Mouse (Mus musculus): ENCODE data around the gene Clstn2. TPM values are rescaled to one million over a fixed set of nuclear protein-coding genes. Genes with fewer than 3 reads are reported as not detected.

Clstn2 gene
- polyA plus RNA-seq, 1 experiment from 2014 or later, result 25.2 TPM

DNA sequence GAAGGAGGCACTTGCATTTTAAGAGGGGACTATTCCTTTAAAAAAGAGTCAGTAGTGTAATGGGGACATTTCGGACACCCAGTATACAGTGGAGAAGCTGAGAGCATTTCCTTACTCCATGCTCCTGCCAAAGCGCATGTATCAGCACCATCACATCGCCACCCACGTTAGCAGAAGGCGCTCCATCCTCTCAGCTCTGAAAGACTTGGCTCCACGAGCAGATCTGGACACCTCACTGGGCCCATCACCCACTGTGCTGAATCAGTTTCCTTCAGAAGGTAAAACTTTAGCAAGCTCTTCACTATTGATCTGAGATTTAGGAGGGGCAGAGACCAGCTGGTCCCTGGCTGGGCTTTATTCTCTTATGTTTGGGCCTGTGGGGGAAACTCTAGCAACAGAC, 469.9 kb downstream of the Clstn2 start:
- ATAC-seq (ENCODE audit: low read depth), result no peak

DNA sequence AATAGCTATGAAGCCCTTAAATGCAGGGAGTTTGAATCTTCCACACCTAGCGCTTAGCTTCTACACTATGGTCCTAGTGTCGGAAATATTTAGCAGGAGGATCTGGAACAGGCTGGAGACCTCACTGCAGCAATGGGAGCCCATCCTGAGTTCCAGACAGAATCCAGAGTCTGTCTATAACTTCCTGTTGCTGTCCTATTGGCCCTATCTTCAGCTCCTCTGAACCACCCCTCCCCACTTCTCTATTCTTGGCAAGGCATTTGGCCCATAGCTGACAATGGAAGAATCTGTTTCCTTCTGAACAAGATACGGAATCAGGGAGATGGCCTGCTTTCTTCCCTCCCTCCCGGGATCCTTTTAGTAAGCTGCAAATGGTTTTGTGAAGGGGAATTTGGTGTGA, 488.6 kb downstream of the Clstn2 start:
- ATAC-seq (ENCODE audit: low read depth), result no peak
- H3K4me3 ChIP-seq (ENCODE audit: low read depth, low read length), result no peak overlapping the region

More for the DNA sequence above, 469.9 kb downstream of the Clstn2 start:
- H3K4me3 ChIP-seq (ENCODE audit: low read depth, low read length), result no peak overlapping the region
- 94% methylated on average over 6 of the region's 6 CpGs for WGBS
- no peak overlapping the region for H3K27ac ChIP-seq (ENCODE audit: low read depth, low read length)
- H3K9ac ChIP-seq (replicated peaks; ENCODE audit: low read depth, low read length), result no peak overlapping the region
- H3K27me3 ChIP-seq (ENCODE audit: control insufficient read depth, insufficient read depth, low read length), result no peaks in the 10 kb centered on the region
- no peak overlapping the region for H3K4me2 ChIP-seq (ENCODE audit: low read depth, low read length)
- no peaks in the 10 kb centered on the region for H3K36me3 ChIP-seq (ENCODE audit: control insufficient read depth, insufficient read depth, low read length)
- no peaks in the 10 kb centered on the region for H3K4me1 ChIP-seq (ENCODE audit: control insufficient read depth, insufficient read depth, low read length)
- no peaks in the 10 kb centered on the region for H3K9me3 ChIP-seq (ENCODE audit: control insufficient read depth, low read length)

DNA sequence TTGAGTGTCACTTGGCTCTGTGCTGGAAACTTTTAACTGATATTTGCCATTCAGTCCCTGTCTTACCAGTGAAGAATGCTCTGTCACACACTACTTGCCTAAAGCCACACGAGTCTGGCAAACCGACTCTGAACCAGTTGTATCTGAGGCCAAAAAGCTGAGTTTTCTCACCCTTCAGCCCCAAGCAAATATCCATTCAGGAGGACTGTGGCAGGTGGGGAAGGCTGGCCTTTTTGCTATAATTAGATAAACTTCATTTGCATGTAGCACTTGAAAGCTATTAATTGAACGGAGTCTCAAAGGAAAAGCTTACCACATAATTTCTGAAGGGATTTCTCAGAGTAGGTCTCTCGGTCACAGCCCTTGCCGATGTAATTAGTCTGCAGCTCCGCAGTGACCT, 491.6 kb downstream of the Clstn2 start:
- Histone ChIP-seq H3K27me3 (ENCODE audit: control insufficient read depth, insufficient read depth, low read length) (no peaks in the 10 kb centered on the region), H3K27ac (ENCODE audit: low read depth, low read length) (no peak overlapping the region), H3K9ac (replicated peaks; ENCODE audit: low read depth, low read length) (no peak overlapping the region), H3K9me3 (ENCODE audit: control insufficient read depth, low read length) (no peaks in the 10 kb centered on the region), H3K4me1 (ENCODE audit: control insufficient read depth, insufficient read depth, low read length) (no peaks in the 10 kb centered on the region), H3K4me2 (ENCODE audit: low read depth, low read length) (no peak overlapping the region), H3K36me3 (ENCODE audit: control insufficient read depth, insufficient read depth, low read length) (no peaks in the 10 kb centered on the region), H3K4me3 (ENCODE audit: low read depth, low read length) (no peak overlapping the region)
- WGBS, result 48% methylated on average over 6 of the region's 6 CpGs
- no peak for ATAC-seq (ENCODE audit: low read depth)

More for the DNA sequence above, 488.6 kb downstream of the Clstn2 start:
- Histone ChIP-seq H3K9ac (replicated peaks; ENCODE audit: low read depth, low read length) (no peak overlapping the region), H3K4me1 (ENCODE audit: control insufficient read depth, insufficient read depth, low read length) (no peaks in the 10 kb centered on the region), H3K27me3 (ENCODE audit: control insufficient read depth, insufficient read depth, low read length) (no peaks in the 10 kb centered on the region), H3K9me3 (ENCODE audit: control insufficient read depth, low read length) (no peaks in the 10 kb centered on the region), H3K27ac (ENCODE audit: low read depth, low read length) (no peak overlapping the region), H3K36me3 (ENCODE audit: control insufficient read depth, insufficient read depth, low read length) (no peaks in the 10 kb centered on the region), H3K4me2 (ENCODE audit: low read depth, low read length) (no peak overlapping the region)
- 93% methylated on average over 4 of the region's 4 CpGs for WGBS

DNA sequence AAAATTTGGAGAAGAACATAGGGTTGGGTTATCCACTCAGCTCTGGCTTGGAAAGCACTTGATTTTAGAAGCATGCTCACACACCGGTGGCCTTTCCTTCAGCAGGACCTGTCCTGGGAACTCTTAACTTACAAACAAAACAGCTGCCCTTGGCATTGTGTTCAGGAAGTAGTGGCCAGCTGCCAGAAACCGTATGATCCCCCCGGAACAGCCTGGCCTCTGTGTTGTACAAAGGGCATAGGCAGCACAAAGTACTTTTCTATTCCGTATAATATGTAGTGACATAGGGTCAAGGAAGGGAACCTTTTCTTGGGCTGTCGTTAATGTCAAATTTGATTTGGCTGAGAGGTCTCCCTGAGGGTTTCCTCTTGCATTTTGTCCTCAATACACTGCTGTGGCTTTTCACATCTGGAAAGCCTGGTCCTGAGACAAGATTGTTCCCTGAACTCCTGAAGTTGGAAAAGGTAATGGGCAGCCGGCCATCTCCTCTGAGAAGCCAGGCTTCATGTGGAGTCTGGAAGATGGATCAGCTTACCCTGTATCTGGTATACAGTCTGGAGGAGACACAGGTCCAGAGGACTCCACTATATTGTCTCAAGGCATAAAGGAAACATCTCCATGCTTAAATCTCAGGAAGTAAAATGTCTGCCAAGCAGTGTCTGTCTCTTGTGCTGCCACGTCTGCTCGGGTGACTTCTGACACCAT, 494.8 kb downstream of the Clstn2 start:
- 64% methylated on average over 8 of the region's 8 CpGs for WGBS

DNA sequence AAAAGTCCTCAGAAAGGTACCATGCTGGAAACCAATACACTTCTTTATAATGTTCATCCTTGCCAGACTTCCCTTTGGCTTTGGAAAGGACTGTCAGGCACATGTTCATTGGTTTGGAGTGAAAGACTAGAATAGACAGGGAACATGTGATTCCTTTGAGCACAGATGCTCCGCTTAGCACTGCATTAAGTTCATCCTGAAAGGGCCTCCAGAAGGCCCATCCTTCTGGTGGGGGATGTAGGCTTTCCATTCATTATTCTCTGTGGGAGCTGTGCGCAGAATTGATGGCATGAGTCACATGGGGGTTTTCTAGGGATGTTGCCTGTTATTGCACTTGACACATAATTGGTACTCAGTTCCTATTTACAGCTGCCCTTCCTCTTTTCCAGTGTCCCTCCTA, 498.8 kb downstream of the Clstn2 start:
- Histone ChIP-seq H3K27me3 (ENCODE audit: control insufficient read depth, insufficient read depth, low read length) (no peaks in the 10 kb centered on the region), H3K4me2 (ENCODE audit: low read depth, low read length) (no peak overlapping the region), H3K9ac (replicated peaks; ENCODE audit: low read depth, low read length) (no peak overlapping the region), H3K27ac (ENCODE audit: low read depth, low read length) (no peak overlapping the region), H3K9me3 (ENCODE audit: control insufficient read depth, low read length) (no peaks in the 10 kb centered on the region), H3K4me1 (ENCODE audit: control insufficient read depth, insufficient read depth, low read length) (no peaks in the 10 kb centered on the region), H3K4me3 (ENCODE audit: low read depth, low read length) (no peak overlapping the region), H3K36me3 (ENCODE audit: control insufficient read depth, insufficient read depth, low read length) (no peaks in the 10 kb centered on the region)
- no peak for ATAC-seq (ENCODE audit: low read depth)
- 82% methylated on average over 2 of the region's 2 CpGs for WGBS

More for the DNA sequence above, 494.8 kb downstream of the Clstn2 start:
- no peak overlapping the region for H3K4me2 ChIP-seq (ENCODE audit: low read depth, low read length)
- no peak overlapping the region for H3K4me3 ChIP-seq (ENCODE audit: low read depth, low read length)
- no peaks in the 10 kb centered on the region for H3K4me1 ChIP-seq (ENCODE audit: control insufficient read depth, insufficient read depth, low read length)
- H3K9me3 ChIP-seq (ENCODE audit: control insufficient read depth, low read length), result no peaks in the 10 kb centered on the region
- H3K27ac ChIP-seq (ENCODE audit: low read depth, low read length), result no peak overlapping the region
- no peak overlapping the region for H3K9ac ChIP-seq (replicated peaks; ENCODE audit: low read depth, low read length)
- no peaks in the 10 kb centered on the region for H3K27me3 ChIP-seq (ENCODE audit: control insufficient read depth, insufficient read depth, low read length)
- no peak for ATAC-seq (ENCODE audit: low read depth)
- no peaks in the 10 kb centered on the region for H3K36me3 ChIP-seq (ENCODE audit: control insufficient read depth, insufficient read depth, low read length)

DNA sequence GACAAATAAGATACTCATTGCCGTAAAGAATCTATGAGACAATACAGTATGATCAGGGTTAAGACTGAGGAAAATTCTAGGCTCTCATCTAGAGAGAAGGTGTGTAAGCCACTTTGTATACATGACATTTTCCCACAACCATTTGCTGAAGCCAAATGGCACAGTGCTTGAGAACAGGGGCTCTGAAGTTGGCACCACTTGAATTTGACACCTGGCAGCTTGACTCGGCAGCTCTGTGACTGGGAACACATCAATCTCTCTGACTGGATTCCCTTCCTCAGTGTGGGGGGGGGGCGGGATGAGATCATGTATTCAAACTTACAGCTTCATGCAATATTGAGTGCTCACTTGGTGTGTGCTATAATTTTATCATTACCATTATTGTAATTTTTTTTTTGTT, 499.7 kb downstream of the Clstn2 start:
- no peak overlapping the region for H3K27ac ChIP-seq (ENCODE audit: low read depth, low read length)
- H3K27me3 ChIP-seq (ENCODE audit: control insufficient read depth, insufficient read depth, low read length), result no peaks in the 10 kb centered on the region
- no peak for ATAC-seq (ENCODE audit: low read depth)
- H3K36me3 ChIP-seq (ENCODE audit: control insufficient read depth, insufficient read depth, low read length), result no peaks in the 10 kb centered on the region
- WGBS, result 78% methylated on average over 3 of the region's 3 CpGs
- no peak overlapping the region for H3K4me2 ChIP-seq (ENCODE audit: low read depth, low read length)
- no peak overlapping the region for H3K9ac ChIP-seq (replicated peaks; ENCODE audit: low read depth, low read length)
- H3K9me3 ChIP-seq (ENCODE audit: control insufficient read depth, low read length), result no peaks in the 10 kb centered on the region
- no peak overlapping the region for H3K4me3 ChIP-seq (ENCODE audit: low read depth, low read length)
- no peaks in the 10 kb centered on the region for H3K4me1 ChIP-seq (ENCODE audit: control insufficient read depth, insufficient read depth, low read length)

DNA sequence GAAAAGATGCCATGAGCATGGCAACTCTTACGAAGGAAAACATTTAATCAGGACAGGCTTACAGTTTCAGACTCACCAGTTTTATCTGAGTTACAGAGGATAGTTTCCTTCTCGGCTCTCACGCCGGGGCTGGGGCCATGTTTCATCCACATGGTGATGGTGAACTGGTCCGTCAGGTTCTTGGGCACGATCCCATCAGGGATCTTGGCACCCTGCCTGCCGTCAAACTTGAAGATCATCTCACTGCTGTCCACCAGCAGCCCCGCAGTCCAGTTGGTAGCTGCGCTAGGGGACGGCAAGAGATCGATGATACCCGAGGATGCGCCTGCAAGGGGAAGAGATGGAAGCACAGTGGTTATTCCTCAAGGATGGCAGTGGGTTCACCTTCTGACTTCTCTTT, 500.4 kb downstream of the Clstn2 start:
- H3K27ac ChIP-seq (ENCODE audit: low read depth, low read length), result no peak overlapping the region
- 97% methylated on average over 13 of the region's 13 CpGs for WGBS
- H3K36me3 ChIP-seq (ENCODE audit: control insufficient read depth, insufficient read depth, low read length), result no peaks in the 10 kb centered on the region
- no peaks in the 10 kb centered on the region for H3K9me3 ChIP-seq (ENCODE audit: control insufficient read depth, low read length)
- no peaks in the 10 kb centered on the region for H3K27me3 ChIP-seq (ENCODE audit: control insufficient read depth, insufficient read depth, low read length)
- no peak overlapping the region for H3K9ac ChIP-seq (replicated peaks; ENCODE audit: low read depth, low read length)
- ATAC-seq (ENCODE audit: low read depth), result no peak
- no peak overlapping the region for H3K4me2 ChIP-seq (ENCODE audit: low read depth, low read length)
- H3K4me3 ChIP-seq (ENCODE audit: low read depth, low read length), result no peak overlapping the region
- no peaks in the 10 kb centered on the region for H3K4me1 ChIP-seq (ENCODE audit: control insufficient read depth, insufficient read depth, low read length)

DNA sequence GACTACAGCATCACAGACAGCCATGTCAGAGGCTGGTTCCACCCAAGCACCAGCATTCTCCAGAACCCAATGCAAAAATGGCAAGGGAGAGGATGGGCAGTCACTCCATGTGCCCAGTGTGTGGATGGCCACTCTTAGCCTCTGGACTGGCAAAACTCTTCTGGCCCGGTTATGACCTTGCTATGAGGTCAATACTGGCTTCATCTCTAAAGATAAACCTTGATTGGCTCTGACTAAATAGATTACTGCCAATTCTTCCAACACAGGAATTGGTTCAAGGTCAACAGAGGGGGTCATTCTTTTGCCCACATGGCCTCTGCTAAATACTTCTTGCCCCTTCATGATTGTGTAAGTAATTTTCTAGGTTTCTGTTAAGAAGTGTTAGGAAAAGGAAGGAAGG, 505.1 kb downstream of the Clstn2 start:
- 92% methylated on average over 1 of the region's 1 CpGs for WGBS
- no peaks in the 10 kb centered on the region for H3K9me3 ChIP-seq (ENCODE audit: control insufficient read depth, low read length)
- no peak overlapping the region for H3K4me2 ChIP-seq (ENCODE audit: low read depth, low read length)
- H3K9ac ChIP-seq (replicated peaks; ENCODE audit: low read depth, low read length), result no peak overlapping the region
- no peaks in the 10 kb centered on the region for H3K4me1 ChIP-seq (ENCODE audit: control insufficient read depth, insufficient read depth, low read length)
- no peak overlapping the region for H3K4me3 ChIP-seq (ENCODE audit: low read depth, low read length)
- no peak for ATAC-seq (ENCODE audit: low read depth)
- no peaks in the 10 kb centered on the region for H3K36me3 ChIP-seq (ENCODE audit: control insufficient read depth, insufficient read depth, low read length)
- H3K27me3 ChIP-seq (ENCODE audit: control insufficient read depth, insufficient read depth, low read length), result no peaks in the 10 kb centered on the region
- no peak overlapping the region for H3K27ac ChIP-seq (ENCODE audit: low read depth, low read length)

DNA sequence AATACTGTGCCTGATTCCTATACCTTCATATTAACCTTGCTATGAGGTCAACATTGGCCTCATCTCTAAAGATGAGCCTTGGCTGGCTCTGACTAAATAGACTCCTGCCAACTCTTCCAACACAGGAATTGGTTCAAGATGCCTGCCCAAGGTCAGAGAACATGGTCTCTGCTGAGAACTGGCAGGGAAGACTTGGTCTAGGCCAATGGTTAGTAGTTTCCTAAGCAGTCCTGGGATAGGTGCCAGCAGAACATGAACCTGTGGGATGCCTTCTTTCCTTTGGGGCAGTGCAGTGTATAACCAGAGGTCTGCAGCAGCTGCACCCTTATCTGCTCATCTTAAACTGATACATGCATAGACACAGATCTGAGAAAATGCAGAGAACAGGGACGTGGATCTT, 505.7 kb downstream of the Clstn2 start:
- H3K27ac ChIP-seq (ENCODE audit: low read depth, low read length), result no peak overlapping the region
- no peaks in the 10 kb centered on the region for H3K4me1 ChIP-seq (ENCODE audit: control insufficient read depth, insufficient read depth, low read length)
- no peak overlapping the region for H3K4me2 ChIP-seq (ENCODE audit: low read depth, low read length)
- WGBS, result 97% methylated on average over 1 of the region's 1 CpGs
- H3K27me3 ChIP-seq (ENCODE audit: control insufficient read depth, insufficient read depth, low read length), result no peaks in the 10 kb centered on the region
- no peaks in the 10 kb centered on the region for H3K36me3 ChIP-seq (ENCODE audit: control insufficient read depth, insufficient read depth, low read length)
- no peak for ATAC-seq (ENCODE audit: low read depth)
- no peak overlapping the region for H3K9ac ChIP-seq (replicated peaks; ENCODE audit: low read depth, low read length)
- no peaks in the 10 kb centered on the region for H3K9me3 ChIP-seq (ENCODE audit: control insufficient read depth, low read length)
- H3K4me3 ChIP-seq (ENCODE audit: low read depth, low read length), result no peak overlapping the region

All from neural tube, embryonic 14.5 days (tissue).